Mouse (Mus musculus) ovary, adult 18-20 months (tissue): Measurements from ENCODE around the gene Olfr837.
"Not testable (repeated sequence)": the region's sequence is repeated elsewhere in the genome, so short reads cannot be mapped to it uniquely, and the experiment has no call there.

Source experiments
- DNase-seq: peaks from one replicate; pipeline ENCODE4 v3.0.0; 2022; ENCODE audit warnings: low spot score, mixed read lengths

The Olfr837 gene

DNA sequence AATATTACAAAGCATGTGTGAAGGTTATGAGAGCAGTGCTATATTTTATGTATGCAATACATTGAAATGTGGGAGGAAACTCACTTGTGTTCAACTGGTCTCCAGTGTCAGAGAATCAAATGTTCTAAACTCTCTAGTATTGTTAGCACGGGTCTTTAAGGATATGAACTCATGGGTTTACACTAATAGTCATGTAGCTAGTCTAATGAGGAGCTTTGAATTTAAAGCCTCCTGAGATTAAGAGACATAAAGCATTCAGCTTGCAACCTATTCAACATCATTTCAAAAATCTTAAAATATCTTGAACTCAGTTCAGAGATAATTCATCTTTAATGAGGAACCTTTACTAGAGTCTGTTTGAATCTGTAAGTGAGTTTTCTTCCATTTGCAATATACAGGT, at the start of gene Olfr837:
TSS of gene Olfr837 (plus strand) at position 301 of the 400 bp plus-strand sequence.
- DNase-seq: no peak

DNA sequence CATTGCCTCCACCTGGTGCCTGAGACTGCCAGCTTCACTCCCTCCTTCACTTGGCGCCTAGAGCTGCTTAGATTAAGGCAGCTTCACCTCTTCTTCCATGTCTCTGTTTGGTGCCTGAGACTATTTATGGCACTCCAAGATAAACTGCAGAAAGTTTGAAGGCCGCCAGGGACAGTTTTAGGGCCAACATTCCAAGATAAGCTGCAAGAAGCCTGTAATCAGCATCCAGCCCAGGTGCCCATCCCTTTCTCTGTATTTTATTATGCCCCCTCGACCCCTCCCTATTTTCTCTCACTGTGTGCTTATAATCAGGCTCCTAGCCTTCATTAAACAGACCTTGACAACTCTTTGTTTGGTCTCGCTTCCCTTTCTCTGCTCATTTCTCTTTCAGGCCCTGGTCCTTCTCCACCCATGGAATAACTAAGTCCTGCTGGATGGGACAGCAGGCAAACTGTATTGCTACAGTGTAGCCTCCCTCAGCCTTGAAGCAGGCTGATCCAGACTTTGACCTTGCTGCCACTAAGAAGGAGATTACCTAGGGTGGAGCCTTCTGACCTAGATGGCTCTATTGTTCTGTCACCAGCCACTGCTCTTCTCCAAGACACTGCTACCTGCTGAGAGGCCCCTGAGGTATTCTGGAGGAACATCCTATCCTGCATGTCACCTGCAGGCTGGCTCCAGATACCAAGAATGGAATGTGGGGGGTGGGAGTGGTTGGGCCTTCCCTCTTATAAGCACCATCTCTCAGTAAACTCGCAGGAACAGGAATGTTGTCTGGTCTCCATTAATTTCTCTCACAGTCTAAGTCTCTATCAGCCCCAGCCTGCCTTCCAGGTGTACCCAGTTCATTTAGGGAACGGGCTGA, 43.0 kb upstream of the Olfr837 start:
- DNase-seq: not testable (repeated sequence)

DNA sequence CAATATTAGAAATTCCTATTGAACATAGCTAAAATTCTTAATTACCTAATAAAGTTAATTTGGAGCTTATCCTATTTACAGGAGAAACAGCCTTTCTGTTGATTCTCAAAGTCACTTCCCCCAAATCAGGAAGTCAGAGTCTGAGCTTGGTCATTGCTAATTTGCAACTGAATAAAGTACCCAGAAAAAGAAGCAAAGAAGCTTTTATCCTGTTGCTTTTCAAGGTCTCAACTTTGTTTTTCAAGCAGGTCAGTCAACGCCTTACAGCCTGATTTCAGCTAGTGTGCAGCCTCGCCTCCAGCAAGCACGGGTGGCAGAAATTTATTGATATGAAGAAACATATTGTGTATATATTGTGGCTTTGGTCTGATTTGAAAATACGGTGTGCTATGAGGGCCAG, 38.8 kb upstream of the Olfr837 start:
- DNase-seq: no peak

DNA sequence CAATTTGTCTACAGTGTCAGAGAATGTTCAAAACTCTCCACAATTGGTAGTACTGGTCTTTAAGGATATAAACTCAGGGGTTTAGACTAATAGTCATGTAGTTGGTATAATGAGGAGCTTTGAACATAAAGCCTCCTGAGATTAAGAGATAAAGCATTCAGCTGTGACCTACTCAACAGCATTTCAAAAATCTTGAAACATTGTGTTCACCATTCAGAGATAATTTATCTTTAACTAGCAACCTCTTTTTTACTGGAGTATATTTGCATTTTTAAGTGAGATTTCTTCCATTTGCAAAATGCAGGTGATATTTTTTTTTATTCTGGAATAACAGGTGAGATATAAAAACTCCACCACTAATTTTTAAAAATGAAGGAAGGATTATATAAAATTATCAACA, 16.0 kb upstream of the Olfr837 start, which contains the start of gene Olfr836:
TSS of gene Olfr836 (plus strand) at position 301 of the 400 bp plus-strand sequence.
- DNase-seq: no peak

DNA sequence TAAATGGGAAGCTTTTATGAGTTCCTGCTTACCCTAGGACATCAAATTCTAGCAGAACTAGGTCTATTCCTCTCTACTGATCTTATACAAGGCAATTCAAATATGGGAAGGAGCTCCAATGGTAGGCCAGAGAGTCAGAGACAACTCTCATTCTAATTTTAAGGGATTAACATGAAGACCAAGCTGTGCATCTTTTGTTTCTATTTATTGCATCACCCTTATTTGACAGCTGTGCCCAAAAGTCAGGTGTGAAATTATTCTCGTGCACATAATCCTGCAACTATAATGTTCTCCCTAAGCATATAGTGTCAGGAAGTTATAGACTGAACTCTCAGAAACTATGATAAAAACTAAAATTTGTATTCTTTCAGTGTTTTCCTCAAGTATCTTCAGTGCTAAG, 41.1 kb downstream of the Olfr837 start, which contains the start of gene Olfr839-ps1:
TSS of gene Olfr839-ps1 (minus strand) at position 101 of the 400 bp plus-strand sequence.
- DNase-seq: no peak
